Mouse (Mus musculus) small intestine, adult 2 months (tissue): Measurements from ENCODE around the gene Iqschfp.

Experiments used
- CTCF ChIP-seq: fragments of 200-500 bp; IDR thresholded peaks from 2 replicates; pipeline ENCODE4 v1.5.1; 2012; ENCODE audit warnings: low read depth, mild to moderate bottlenecking, control low read depth, inconsistent platforms, low read length, moderate library complexity, mixed read lengths; ENCODE audit not compliant: insufficient replicate concordance, insufficient read length; ENCODE audit errors: extremely low read depth
- POLR2A ChIP-seq: fragments of 200-500 bp; IDR thresholded peaks from 2 replicates; pipeline ENCODE4 v1.6.1; 2012; ENCODE audit warnings: low read depth, mild to moderate bottlenecking, control low read depth, inconsistent platforms, low read length, moderate library complexity

GRCm38 (mm10) chr3:68252335-68252734 lies 360.3 kb downstream of the Iqschfp start:
- no peak for TF ChIP-seq CTCF
- TF ChIP-seq POLR2A, result no peak
